Mouse (Mus musculus): Measurements from ENCODE around the gene Phldb1. TPM values are rescaled to one million over a fixed set of nuclear protein-coding genes. Genes with fewer than 3 reads are reported as not detected.
A peak's percentile ranks its signal among the peaks of the same experiment; 100 is the strongest.

Phldb1 gene
- total RNA-seq, 2 experiments from 2014 or later = 88.5 to 95.6 TPM

DNA sequence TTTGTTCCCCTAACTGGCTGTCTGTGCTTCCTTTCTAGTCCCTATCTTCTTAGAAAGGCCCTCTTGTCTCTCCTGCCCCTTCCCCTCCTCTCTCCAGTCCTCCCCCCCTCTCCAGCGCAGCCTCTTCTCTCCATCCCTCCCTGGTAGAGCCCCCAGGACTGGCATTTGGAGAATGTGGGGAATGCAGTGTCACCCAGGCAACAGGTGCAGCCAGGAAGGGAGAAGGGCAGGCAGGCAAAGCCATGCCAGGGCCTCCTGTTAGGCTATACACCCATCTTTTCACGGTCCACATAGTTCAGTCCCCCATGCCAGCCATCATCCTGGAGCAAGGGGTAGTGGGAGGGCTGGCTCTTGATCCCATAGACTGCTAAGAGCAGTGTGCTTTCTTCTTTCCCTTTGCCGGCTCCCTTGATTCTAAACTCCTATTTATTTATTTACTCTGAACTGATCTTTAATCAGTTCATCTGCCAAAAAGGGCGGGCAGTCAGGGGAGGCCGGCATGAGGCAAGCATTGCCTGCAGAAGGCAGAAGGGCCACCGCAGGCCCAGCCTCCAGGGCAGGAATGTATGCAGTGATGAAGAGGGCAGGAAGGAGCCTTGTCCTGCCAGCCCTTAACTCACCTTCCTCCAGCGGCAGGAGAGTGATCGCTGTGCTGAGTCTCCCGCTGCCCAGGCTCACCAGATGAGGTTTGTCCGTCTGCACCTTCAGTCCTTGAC, 8.4 kb downstream of the Phldb1 start:
- DNase-seq = no peak

GRCm38 (mm10) chr9:44724665-44725064, 10.3 kb downstream of the Phldb1 start:
- DNase-seq = no peak

- DNase-seq = no peak
Measured at GRCm38 (mm10) chr9:44724223-44724622, 10.8 kb downstream of the Phldb1 start.

- DNase-seq = no peak
Measured at GRCm38 (mm10) chr9:44723521-44724041, 11.4 kb downstream of the Phldb1 start.

DNA sequence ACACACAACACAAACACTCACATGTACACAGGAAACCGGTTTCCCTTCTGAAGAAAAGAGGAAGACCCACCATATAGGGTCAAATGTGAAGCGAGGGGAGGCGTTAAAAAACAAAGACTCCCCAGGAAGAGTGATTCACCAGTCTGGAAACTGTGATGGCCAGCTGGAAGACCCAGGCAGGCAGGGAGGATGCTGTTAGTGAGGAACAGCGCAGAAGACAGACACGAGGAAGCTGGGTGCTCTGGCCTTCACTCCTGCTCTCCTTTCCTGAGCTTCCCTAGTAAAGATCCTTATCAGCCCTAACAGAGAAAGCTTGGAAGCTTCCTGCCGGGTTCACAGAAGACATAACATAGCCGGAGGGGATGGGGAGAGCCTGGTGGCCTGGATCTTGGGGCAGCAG, 12.0 kb downstream of the Phldb1 start:
- DNase-seq = no peak

DNA sequence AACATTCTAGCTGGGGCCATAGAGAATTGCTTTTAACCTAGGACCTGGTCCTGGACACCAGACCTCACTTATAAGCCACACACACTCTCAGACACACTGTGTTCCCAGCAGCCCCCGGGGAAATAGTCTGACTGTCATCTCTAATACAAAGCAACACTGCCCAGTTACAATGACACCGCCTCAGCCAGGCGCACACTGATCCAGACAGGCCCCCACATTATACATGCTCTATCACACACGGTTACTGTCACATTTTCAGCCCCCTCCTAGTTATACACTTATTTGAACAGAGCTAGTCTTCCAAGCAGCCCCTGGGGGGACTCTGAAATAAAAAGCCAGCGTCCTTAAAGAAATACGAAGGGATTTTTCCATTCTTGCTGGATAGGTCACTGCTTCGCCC, 12.4 kb downstream of the Phldb1 start:
- no peak for DNase-seq

DNA sequence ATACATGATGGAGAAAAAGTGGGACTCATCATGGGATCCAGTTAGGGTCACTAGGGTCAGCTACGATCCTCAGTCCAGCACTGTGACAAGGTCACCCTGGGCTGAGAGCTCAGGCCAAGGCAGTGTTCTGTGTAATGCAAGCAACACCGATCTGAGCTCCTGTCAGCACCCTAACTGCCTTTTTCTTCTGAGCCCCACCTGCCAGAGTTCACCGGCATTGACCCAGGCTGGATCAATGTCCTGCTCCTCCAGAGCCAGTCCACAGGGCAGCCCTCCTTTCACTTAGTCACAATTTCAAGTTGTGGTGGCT, 13.2 kb downstream of the Phldb1 start:
- DNase-seq = no peak

GRCm38 (mm10) chr9:44721154-44721876, 13.7 kb downstream of the Phldb1 start:
- DNase-seq = peak; percentile 86 to 87

DNA sequence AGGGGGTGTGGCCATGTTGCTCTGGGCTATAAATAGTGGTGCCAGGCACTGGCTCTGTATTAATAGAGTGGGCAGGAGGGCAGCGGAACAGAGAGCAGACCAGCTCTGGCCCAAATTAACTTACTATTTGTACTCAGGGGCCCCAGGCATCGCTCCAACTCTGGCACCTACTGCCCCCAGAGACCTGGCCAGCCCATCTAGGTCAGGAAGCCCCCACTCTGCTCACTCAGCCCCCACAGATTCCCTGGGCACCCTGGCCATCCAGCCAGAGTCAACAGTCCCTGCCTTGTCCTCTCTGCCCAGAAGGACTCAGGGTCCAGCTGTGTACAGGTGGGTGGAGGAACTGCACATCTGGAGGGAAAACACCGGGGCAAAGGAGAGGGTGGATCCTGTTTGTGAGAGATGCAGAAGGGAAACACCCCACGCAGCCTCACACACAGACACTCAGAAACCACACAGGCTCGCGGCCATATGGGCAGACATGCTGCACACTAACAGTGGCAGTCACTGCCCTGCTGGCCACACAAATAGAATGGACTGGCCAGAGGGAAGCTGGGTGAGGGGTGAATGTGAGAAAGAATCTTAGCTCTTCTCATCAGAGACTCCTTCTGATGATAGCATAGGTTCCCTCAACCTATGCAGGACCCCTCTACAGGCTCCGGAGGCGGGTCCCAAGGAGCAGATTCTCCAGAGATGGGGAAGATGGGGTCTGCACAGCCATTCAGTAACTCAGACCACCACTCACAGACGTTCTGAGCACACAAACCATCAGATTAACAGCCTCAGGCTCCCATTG, 14.4 kb downstream of the Phldb1 start:
- no peak for DNase-seq

DNA sequence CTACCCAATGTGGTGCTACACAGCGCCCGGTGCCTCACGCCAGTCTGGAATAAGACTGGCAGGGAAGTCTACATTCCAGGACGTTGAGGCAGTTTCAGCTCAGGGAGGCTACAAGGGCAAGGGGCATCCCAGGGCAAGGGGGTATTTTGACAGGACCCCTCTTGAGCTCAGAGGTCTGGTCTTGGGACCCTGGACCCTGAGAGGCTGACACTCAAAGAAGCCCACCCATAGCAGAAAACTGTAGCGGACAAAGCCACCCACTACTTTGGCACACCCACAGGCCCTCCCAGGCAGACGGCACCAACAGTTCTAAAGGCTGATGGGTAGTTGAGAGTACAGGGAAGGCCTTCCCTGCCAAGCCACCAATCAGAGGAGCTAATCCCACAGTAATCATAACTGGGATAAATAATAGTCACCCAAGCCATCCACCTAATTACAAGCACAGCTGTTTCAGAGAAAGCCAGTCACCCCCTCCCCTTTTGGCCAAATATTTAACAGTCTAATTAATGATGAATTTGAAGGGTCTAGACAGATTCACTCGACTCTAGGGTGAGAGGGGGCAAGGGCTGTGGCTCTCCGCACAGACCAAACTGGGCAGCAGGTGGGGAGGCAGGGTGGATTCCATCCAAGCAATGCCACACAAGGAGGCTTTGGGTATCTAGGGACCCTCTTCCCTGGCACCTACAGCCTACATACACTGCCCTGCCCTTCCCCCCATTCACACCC, 15.2 kb downstream of the Phldb1 start:
- DNase-seq = no peak

DNA sequence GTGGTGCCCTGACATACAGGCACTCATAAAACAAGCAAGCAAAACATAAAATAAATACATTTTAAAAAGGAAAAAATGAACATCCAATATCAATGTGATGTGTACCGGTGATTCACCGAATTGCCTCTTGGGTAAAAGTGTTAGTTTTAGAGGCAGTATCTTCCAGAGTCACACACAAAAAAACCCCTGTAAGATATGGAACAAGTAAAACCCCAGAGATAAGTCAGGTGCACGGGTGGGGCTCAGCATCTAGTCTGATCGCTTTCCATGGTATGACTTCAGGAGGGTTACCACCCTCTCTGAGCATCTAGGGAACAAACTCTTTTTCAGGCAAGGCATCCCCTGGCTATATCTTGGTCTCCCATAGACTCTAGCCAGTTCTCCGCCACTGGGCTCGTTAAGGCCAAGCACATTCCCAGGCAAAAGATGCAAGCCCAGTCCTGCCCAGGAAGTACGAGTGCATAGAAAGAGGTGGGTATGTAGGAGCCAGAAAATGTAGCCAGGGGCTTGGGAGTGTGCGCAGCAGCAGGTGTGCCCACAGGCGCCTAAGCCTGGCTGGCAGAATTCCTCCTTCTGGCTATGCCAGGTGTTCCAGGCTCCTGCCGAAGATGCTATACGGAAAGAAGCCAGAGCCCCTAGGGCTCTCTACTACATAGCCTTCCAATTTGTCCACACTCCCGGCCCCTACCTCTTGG, 15.9 kb downstream of the Phldb1 start:
- no peak for DNase-seq

DNA sequence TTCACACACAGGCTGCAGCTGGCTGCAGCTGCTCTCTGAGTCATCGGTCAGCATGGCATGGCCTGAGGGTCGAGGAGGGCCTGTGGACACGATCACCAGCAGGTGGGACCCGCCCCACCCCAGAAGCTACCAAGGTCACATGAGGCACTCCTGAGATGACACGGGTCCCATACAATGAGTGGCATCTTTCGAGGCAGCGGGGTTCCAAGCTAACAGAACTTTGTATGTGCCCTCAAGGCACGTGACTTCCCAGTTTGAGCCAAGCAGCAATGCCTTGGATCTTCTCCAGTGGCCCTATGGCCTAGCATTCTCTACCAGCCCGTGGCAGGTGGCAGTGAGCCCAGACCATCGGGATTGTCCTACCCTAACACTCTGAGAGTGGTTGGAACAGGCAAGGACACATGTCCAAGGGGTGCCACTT, 17.2 kb downstream of the Phldb1 start:
- peak in 1 of 2 experiments; percentile 46 for DNase-seq

DNA sequence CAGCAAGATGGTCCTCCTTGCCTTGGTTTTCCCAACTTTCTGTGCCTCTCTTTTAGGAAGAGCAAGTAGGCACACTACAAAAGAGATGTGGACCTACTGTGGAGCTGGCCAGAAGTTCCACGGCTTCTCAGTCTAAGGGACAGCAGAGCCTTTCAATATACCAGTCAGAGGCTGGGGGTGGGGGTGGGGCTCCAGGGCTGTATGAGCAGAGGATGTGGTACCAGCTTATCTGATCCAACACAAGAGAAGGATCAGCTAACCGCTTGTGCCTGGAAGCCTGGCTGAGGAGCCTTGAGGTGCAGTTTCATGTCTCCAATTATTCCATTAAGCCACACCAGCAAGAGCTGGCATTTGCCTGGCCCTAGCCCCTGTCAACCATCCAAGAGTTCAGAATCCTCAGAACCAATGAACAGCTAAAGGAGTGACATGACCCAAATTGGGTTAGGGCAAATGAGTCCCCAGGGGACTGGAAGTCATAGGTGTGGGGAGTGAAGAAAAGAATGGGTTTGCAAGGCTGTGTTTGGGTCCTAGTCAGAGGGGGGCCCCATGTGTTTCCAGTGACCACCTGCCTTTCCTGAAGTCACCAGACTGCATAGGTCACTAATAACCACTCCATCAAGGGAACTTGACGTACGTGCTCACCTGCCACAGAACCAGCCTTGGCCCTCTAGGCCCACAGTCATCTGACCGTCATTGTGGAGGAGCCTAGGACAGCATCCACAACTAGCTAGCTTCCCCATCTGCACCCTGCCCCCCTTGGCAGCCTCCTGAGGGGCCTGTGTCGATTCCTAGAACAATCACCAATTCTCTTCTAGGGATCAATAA, 17.8 kb downstream of the Phldb1 start:
- DNase-seq = no peak

DNA sequence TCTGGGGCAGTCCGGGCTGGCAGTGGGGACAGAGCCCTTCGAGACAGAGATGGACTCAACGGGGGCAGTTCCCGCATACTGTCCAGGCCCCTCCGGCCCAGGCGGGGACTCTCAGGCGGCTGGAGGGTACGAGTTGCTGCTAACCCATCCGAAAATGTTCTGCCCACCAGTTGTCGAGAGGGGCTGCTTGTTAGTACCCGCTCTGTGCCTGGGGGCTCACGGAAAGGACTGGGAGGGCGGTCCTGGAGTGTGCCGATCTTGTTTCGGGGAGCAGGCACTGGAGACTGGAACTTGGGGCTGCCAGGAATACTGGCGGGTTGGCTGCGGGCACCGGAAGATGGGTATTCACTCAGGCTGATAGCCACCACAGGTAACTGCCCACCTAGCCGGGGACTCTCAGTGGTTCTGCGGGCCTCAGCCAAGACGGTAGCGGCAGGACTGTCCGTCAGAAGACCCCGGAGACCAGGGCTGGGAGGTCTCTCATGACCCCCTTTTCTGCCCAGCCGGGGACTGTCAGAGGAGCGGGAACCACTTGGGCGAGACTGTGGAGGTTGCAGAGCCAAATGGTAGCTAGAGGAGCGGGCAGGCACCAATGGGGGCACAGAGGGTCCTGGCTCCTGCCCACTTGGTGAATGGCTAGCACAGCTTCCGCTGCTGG, 19.2 kb downstream of the Phldb1 start:
- no peak for DNase-seq

- DNase-seq = no peak
Measured at GRCm38 (mm10) chr9:44715109-44715508, 19.9 kb downstream of the Phldb1 start.

DNA sequence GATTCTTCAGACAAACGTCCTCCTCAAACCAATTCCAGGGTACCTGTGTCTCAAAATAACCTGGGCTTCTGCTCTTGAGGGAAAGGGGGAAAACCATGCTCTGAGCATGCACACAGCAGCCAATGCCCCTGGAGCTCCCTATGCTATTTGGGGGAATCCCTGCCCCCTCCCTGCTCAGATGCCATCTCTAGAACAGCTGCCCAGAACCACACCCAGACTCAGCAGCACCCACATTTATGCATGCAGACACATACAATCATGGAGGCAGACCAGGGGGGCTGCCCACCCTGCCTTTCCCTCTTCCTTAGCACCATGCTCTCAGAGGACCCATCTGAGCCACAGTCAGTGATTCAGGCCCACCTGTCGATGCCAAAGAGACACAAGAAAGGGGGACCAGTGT, 21.4 kb downstream of the Phldb1 start:
- DNase-seq = no peak

- DNase-seq = no peak
Measured at GRCm38 (mm10) chr9:44713080-44713479, 21.9 kb downstream of the Phldb1 start.

DNA sequence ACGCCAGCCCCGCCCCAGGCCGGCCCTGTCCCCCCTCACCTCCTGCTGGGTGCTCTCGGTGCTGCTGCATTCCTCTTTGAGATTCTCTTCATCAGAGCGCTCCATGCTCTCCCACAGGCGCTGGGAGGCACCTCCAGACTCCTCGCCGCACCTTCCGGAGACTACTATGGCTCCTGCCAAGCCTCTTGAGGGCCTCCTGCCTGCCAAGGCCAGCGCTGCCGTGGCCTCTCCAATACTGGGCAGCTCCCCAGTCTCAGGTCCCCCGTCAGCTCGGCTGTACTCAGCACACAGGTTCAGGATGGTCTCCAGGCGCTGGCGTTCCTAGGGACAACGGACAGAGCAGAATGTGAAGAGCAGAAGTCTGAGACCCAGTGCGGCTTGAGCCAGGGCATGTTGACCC, 23.4 kb downstream of the Phldb1 start:
- no peak for DNase-seq

- DNase-seq = no peak
Measured at GRCm38 (mm10) chr9:44710213-44710612, 24.8 kb downstream of the Phldb1 start.

- no peak for DNase-seq
Measured at GRCm38 (mm10) chr9:44709600-44709999, 25.4 kb downstream of the Phldb1 start.

Data from layer of hippocampus, postnatal 36 days (tissue).